Mouse (Mus musculus) c-Kit-positive CD71-positive TER-119-negative erythroid progenitor cells, embryonic 14.5 days (primary cell): ENCODE results near the gene Wbp2.

Experiments used
- DNase-seq: peaks from one replicate; pipeline ENCODE4 v3.0.0-alpha.2; 2013; ENCODE audit warnings: low read depth

The Wbp2 gene

GRCm38 (mm10) chr11:116089545-116089944 is 2.8 kb upstream of the Wbp2 start:
- no peak for DNase-seq

GRCm38 (mm10) chr11:116088741-116089394 is 2.1 kb upstream of the Wbp2 start:
- no peak for DNase-seq

GRCm38 (mm10) chr11:116088188-116088587 is 1.4 kb upstream of the Wbp2 start:
- DNase-seq, result no peak

- DNase-seq, result peak; percentile 80
These were observed 667 bp upstream of the Wbp2 start for GRCm38 (mm10) chr11:116087194-116088130.

GRCm38 (mm10) chr11:116084166-116084565 is 2.6 kb downstream of the Wbp2 start:
- peak; percentile 56 for DNase-seq

GRCm38 (mm10) chr11:116083096-116083672 is 3.6 kb downstream of the Wbp2 start:
- DNase-seq, result no peak

GRCm38 (mm10) chr11:116081081-116081480 is 5.7 kb downstream of the Wbp2 start:
- DNase-seq, result peak; percentile 66

GRCm38 (mm10) chr11:116079511-116079910 is 7.3 kb downstream of the Wbp2 start:
- no peak for DNase-seq

- no peak for DNase-seq
These were observed 8.0 kb downstream of the Wbp2 start for GRCm38 (mm10) chr11:116078676-116079320.

GRCm38 (mm10) chr11:116078221-116078620 is 8.6 kb downstream of the Wbp2 start:
- no peak for DNase-seq

GRCm38 (mm10) chr11:116077446-116078204 is 9.2 kb downstream of the Wbp2 start, which contains the start of gene Unc13d:
Gene Unc13d (minus strand): TSS chr11:116077961.
- peak; percentile 78 for DNase-seq

- no peak for DNase-seq
These were observed 10.0 kb downstream of the Wbp2 start for GRCm38 (mm10) chr11:116076836-116077235.

- no peak for DNase-seq
These were observed 10.6 kb downstream of the Wbp2 start for GRCm38 (mm10) chr11:116076266-116076540.

- DNase-seq, result no peak
These were observed 11.1 kb downstream of the Wbp2 start for GRCm38 (mm10) chr11:116075539-116076265.

- no peak for DNase-seq
These were observed 12.3 kb downstream of the Wbp2 start for GRCm38 (mm10) chr11:116074436-116074991.

GRCm38 (mm10) chr11:116072608-116073007 is 14.2 kb downstream of the Wbp2 start:
- no peak for DNase-seq

GRCm38 (mm10) chr11:116071510-116071909 is 15.3 kb downstream of the Wbp2 start:
- DNase-seq, result no peak

GRCm38 (mm10) chr11:116065345-116065744 is 21.4 kb downstream of the Wbp2 start:
- DNase-seq, result no peak

- no peak for DNase-seq
These were observed 22.5 kb downstream of the Wbp2 start for GRCm38 (mm10) chr11:116064187-116064867.

GRCm38 (mm10) chr11:116063562-116063961 is 23.2 kb downstream of the Wbp2 start:
- no peak for DNase-seq
